Mouse (Mus musculus) left cerebral cortex, adult 9 months (tissue): ENCODE results near the gene Cd40lg.

Source experiments
- DNase-seq, 2 experiments: peaks; one replicate each; pipeline ENCODE4 v3.0.0; 2022; ENCODE audit warnings: low spot score in 2 of 2

Gene Cd40lg

DNA sequence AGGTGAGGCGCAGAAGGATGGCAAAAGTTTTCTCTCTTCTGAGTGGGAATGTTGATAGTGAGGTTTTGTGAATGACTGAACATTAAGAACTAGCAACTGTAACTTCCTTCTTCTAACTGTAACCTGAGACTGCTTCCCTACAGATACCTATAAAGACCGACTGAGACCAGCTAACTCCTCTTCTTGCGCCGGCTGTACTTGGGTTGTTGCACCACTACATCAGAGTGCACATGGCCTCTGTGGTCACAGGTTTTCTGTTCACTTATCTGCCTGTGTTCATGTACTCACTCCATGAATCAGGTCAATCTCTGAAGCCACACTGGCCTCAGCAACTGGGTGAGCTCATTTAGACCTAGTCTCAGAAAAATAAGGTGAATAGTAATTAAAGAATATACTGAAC, 51.6 kb downstream of the Cd40lg start:
- DNase-seq = no peak
